Mouse (Mus musculus): ENCODE measurements around the gene Nrbf2. TPM values are rescaled to one million over a fixed set of nuclear protein-coding genes. Genes with fewer than 3 reads are reported as not detected.

Gene Nrbf2
- polyA plus RNA-seq, 1 experiment: 20.2 TPM

DNA sequence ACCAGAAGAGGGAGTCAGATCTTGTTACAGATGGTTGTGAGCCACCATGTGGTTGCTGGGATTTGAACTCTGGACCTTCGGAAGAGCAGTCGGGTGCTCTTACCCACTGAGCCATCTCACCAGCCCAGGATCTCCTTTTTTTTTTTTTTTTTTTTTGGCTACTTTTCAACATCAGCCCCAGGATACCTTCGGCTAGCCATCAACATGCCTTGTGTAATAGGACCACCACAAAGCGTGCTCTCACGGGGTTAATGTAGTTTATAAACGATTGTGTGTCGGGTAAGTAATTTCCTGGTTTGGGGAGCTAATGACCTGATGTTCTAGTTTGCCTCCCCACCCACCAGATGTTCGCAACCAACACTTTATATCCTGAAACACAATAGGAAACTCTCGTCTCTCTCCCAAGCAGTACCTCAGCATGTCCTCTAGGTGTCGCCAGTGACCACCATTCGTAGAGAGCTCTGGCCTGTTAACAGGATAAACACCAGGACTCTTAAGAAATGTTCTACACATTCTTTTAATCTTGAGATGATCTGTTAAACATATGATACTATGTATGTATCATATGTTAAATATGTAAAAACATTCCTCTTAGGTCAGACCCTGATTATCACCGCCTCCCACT lies 29.8 kb upstream of the Nrbf2 start:
- TF ChIP-seq POLR2A (IDR thresholded peaks at IDR 0.05; ENCODE audit: extremely low read depth, insufficient read depth, low read length) (no peak), CTCF (IDR thresholded peaks at IDR 0.05; ENCODE audit: extremely low read depth, insufficient read depth, low read length) (peak; percentile 99)
- Histone ChIP-seq H3K27ac (ENCODE audit: insufficient read depth, low read length) (no peak overlapping the region), H3K4me1 (ENCODE audit: control insufficient read depth, insufficient read depth, low read length) (no peaks in the 10 kb centered on the region), H3K4me3 (ENCODE audit: insufficient read depth, low read length) (no peak overlapping the region)

- H3K4me1 ChIP-seq (ENCODE audit: control insufficient read depth, insufficient read depth, low read length): no peaks in the 10 kb centered on the region
- H3K4me3 ChIP-seq (ENCODE audit: insufficient read depth, low read length): no peak overlapping the region
- no peak overlapping the region for H3K27ac ChIP-seq (ENCODE audit: insufficient read depth, low read length)
- no peak for TF ChIP-seq POLR2A (IDR thresholded peaks at IDR 0.05; ENCODE audit: extremely low read depth, insufficient read depth, low read length)
- no peak for TF ChIP-seq CTCF (IDR thresholded peaks at IDR 0.05; ENCODE audit: extremely low read depth, insufficient read depth, low read length)
Measured at GRCm38 (mm10) chr10:67312456-67312855, 27.4 kb upstream of the Nrbf2 start.

- Histone ChIP-seq H3K4me1 (ENCODE audit: control insufficient read depth, insufficient read depth, low read length) (no peaks in the 10 kb centered on the region), H3K4me3 (ENCODE audit: insufficient read depth, low read length) (no peak overlapping the region), H3K27ac (ENCODE audit: insufficient read depth, low read length) (no peak overlapping the region)
- TF ChIP-seq CTCF (IDR thresholded peaks at IDR 0.05; ENCODE audit: extremely low read depth, insufficient read depth, low read length) (peak; percentile 74), POLR2A (IDR thresholded peaks at IDR 0.05; ENCODE audit: extremely low read depth, insufficient read depth, low read length) (no peak)
Measured at GRCm38 (mm10) chr10:67311277-67311959, 26.3 kb upstream of the Nrbf2 start.

DNA sequence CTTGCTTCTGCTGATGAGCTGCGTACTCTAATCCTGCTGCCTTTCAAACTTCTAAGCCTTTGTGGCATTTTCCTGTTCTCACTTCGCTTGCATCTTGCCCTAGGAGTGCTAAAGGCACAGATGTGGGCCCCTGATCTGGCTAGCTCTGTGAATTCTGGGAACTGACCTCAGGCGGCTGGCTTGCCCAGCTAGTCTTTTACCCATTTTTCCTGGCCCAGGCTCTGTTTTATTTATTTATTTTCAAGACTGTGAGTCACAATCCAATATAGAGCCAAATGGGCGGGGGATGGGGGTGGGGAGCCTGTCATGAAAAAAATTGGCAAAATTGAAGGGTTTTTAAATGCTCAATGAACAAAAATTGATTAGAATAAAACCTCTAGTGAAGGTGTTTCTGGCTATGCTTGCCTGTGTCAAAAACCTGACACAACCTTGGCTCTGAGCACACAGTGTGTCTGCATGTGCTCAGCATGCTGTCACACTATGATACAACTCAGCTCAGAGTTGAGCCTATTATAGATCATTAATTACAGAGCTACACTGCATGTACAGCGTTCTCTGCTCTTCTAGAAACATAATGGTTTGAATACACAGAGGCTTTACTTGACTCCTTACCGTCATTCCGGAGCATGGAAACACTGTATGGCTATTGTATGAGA lies 24.5 kb upstream of the Nrbf2 start:
- H3K27ac ChIP-seq (ENCODE audit: insufficient read depth, low read length): no peak overlapping the region
- H3K4me1 ChIP-seq (ENCODE audit: control insufficient read depth, insufficient read depth, low read length): no peaks in the 10 kb centered on the region
- no peak overlapping the region for H3K4me3 ChIP-seq (ENCODE audit: insufficient read depth, low read length)
- no peak for TF ChIP-seq CTCF (IDR thresholded peaks at IDR 0.05; ENCODE audit: extremely low read depth, insufficient read depth, low read length)
- no peak for TF ChIP-seq POLR2A (IDR thresholded peaks at IDR 0.05; ENCODE audit: extremely low read depth, insufficient read depth, low read length)

GRCm38 (mm10) chr10:67302340-67302739 lies 17.2 kb upstream of the Nrbf2 start:
- TF ChIP-seq CTCF (IDR thresholded peaks at IDR 0.05; ENCODE audit: extremely low read depth, insufficient read depth, low read length) (no peak), POLR2A (IDR thresholded peaks at IDR 0.05; ENCODE audit: extremely low read depth, insufficient read depth, low read length) (no peak)
- no peak overlapping the region for H3K4me3 ChIP-seq (ENCODE audit: insufficient read depth, low read length)
- H3K27ac ChIP-seq (ENCODE audit: insufficient read depth, low read length): no peak overlapping the region
- H3K4me1 ChIP-seq (ENCODE audit: control insufficient read depth, insufficient read depth, low read length): no peaks in the 10 kb centered on the region

GRCm38 (mm10) chr10:67301046-67301445 lies 15.9 kb upstream of the Nrbf2 start:
- TF ChIP-seq CTCF (IDR thresholded peaks at IDR 0.05; ENCODE audit: extremely low read depth, insufficient read depth, low read length) (no peak), POLR2A (IDR thresholded peaks at IDR 0.05; ENCODE audit: extremely low read depth, insufficient read depth, low read length) (no peak)
- no peaks in the 10 kb centered on the region for H3K4me1 ChIP-seq (ENCODE audit: control insufficient read depth, insufficient read depth, low read length)
- H3K27ac ChIP-seq (ENCODE audit: insufficient read depth, low read length): no peak overlapping the region
- no peak overlapping the region for H3K4me3 ChIP-seq (ENCODE audit: insufficient read depth, low read length)

DNA sequence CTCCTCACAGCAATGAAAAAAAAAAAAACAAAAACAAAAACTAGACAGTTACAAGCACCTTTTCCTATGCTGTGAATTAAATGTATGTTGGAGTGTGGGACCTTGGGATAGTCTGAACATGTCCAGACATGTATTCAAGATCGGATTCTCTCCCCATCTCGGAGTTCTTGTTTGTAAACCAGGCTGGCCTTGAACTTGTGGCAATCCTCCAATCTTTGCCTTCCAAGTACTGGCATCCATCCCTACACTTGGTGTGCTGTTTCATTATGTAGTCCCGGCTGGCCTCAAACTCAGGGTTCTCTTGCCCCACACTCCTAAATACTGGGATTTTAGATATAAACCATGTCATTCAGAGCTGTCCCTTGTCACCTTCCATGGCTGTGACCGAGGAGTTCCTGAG lies 14.2 kb upstream of the Nrbf2 start:
- no peak overlapping the region for H3K4me3 ChIP-seq (ENCODE audit: insufficient read depth, low read length)
- H3K4me1 ChIP-seq (ENCODE audit: control insufficient read depth, insufficient read depth, low read length): no peaks in the 10 kb centered on the region
- TF ChIP-seq CTCF (IDR thresholded peaks at IDR 0.05; ENCODE audit: extremely low read depth, insufficient read depth, low read length): no peak
- no peak for TF ChIP-seq POLR2A (IDR thresholded peaks at IDR 0.05; ENCODE audit: extremely low read depth, insufficient read depth, low read length)
- H3K27ac ChIP-seq (ENCODE audit: insufficient read depth, low read length): no peak overlapping the region

- H3K27ac ChIP-seq (ENCODE audit: insufficient read depth, low read length): no peak overlapping the region
- no peak overlapping the region for H3K4me3 ChIP-seq (ENCODE audit: insufficient read depth, low read length)
- no peaks in the 10 kb centered on the region for H3K4me1 ChIP-seq (ENCODE audit: control insufficient read depth, insufficient read depth, low read length)
- no peak for TF ChIP-seq CTCF (IDR thresholded peaks at IDR 0.05; ENCODE audit: extremely low read depth, insufficient read depth, low read length)
Measured at GRCm38 (mm10) chr10:67298856-67299255, 13.8 kb upstream of the Nrbf2 start.

DNA sequence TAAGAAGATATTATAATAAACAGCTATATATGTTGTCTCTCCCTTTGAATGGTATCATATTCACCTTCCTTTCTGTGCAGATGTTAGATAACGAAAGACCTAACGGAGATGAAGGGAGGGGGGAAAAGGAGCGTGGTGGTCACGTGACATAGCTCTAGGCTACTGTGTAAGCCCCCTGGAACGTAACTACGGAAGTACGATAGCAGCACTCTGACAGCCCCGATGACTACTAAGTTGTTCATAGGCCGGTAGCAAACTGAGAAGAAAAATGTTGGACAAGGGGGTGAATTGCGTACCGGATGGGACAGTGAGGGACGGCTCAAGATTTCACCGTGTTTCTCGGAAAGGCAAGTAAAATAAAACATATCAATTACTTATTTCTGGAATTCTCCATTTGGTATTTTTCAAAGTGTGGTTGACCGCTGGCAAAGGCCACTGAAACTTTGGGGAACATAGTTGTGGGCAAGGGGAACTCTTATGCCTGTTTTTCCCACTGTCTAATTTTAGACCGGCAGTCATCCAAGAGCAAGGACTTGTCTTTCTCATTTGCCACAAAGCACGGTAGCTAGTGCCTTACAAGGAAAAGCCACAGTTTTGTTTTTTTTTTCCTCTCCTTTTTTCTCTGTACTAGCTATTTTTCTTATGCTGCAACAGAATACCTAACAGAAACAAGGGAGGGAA lies 12.2 kb upstream of the Nrbf2 start:
- H3K4me3 ChIP-seq (ENCODE audit: insufficient read depth, low read length): no peak overlapping the region
- H3K27ac ChIP-seq (ENCODE audit: insufficient read depth, low read length): no peak overlapping the region
- TF ChIP-seq POLR2A (IDR thresholded peaks at IDR 0.05; ENCODE audit: extremely low read depth, insufficient read depth, low read length) (no peak), CTCF (IDR thresholded peaks at IDR 0.05; ENCODE audit: extremely low read depth, insufficient read depth, low read length) (no peak)
- no peaks in the 10 kb centered on the region for H3K4me1 ChIP-seq (ENCODE audit: control insufficient read depth, insufficient read depth, low read length)
